Mouse (Mus musculus) heart, postnatal 4 days (tissue): ENCODE measurements around the gene Olfr1537. TPM values are rescaled to one million over a fixed set of nuclear protein-coding genes. Genes with fewer than 3 reads are reported as not detected.

ENCODE experiments used
- DNase-seq: peaks from one replicate; pipeline ENCODE4 v3.0.0; 2021
- total RNA-seq, 2 experiments: library from RNA; stranded (reverse); gene quantifications; 2 replicates each; pipeline ENCODE4 v1.2.3; 2021

The Olfr1537 gene
- not detected for total RNA-seq

DNA sequence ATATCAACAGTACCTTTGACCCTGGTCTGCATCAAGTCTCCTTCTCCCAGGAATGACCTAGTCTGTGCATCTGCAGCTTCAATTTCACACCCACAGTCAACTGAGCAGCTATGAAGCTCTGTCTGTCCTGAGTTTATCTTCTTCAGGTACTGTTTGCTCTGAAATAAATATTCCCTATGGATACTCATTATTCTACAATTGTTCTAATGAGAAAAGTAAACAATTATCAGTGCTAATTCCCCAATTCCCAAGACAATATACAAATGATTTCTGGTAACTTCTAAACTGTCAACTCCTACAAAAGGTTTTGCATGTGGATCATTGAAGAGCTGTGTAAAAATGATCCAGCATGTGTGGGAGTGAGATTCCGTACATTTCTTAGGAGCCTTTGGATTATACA is at the start of gene Olfr1537:
TSS of gene Olfr1537 (minus strand) at position 101 of the 400 bp plus-strand sequence.
- no peak for DNase-seq

GRCm38 (mm10) chr9:39287136-39287535 is 37.3 kb upstream of the Olfr1537 start:
- DNase-seq = no peak

DNA sequence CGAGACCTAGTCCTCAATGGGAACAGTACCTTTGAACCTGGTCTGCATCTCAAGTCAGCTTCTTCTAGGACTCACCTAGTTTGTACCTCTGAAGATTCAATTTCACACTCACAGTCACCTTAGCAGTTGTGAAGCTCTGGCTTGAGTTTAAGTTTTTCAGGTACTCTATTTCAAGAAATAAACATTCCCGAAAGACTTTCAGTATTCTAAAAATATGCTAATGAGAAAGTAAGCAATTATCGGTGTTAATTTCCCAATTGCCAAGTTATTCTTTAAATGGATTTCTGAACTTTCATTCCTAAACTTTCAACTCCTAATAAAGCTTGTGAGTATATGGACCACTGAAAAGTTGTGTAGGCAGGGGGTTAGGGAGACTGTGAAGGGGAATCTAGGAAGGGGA is 26.9 kb upstream of the Olfr1537 start, which contains the start of gene Olfr945:
TSS of gene Olfr945 (minus strand) at position 101 of the 400 bp plus-strand sequence.
- no peak for DNase-seq

- DNase-seq = no peak
Measured at GRCm38 (mm10) chr9:39201620-39202019, 48.2 kb downstream of the Olfr1537 start, which contains the start of gene Olfr944. Gene Olfr944, plus strand, starts transcription at chr9:39201920.

Other genes starting within 250 kb of the Olfr1537 start
- not detected for gene Olfr146, start 226.6 kb downstream of the Olfr1537 start, total RNA-seq
- gene Olfr937, start 185.0 kb downstream of the Olfr1537 start, total RNA-seq = not detected
- not detected for gene Olfr938, start 171.1 kb downstream of the Olfr1537 start, total RNA-seq
- gene Olfr27, start 121.9 kb downstream of the Olfr1537 start, total RNA-seq = not detected
- gene Olfr943, start 83.7 kb downstream of the Olfr1537 start, total RNA-seq = not detected
- gene Olfr944, start 48.1 kb downstream of the Olfr1537 start, total RNA-seq = not detected
- gene Olfr945, start 26.8 kb upstream of the Olfr1537 start, total RNA-seq = not detected
- gene Olfr948, start 76.1 kb upstream of the Olfr1537 start, total RNA-seq = not detected
- gene Olfr951, start 137.4 kb upstream of the Olfr1537 start, total RNA-seq = not detected
- gene Olfr952, start 177.2 kb upstream of the Olfr1537 start, total RNA-seq = not detected
- not detected for gene Olfr954, start 206.7 kb upstream of the Olfr1537 start, total RNA-seq
- gene Olfr955, start 221.9 kb upstream of the Olfr1537 start, total RNA-seq = not detected
- not detected for gene Olfr44, start 244.0 kb upstream of the Olfr1537 start, total RNA-seq